9 mouse cellular contexts compared by ENCODE assay signal in the genomic region with DNA sequence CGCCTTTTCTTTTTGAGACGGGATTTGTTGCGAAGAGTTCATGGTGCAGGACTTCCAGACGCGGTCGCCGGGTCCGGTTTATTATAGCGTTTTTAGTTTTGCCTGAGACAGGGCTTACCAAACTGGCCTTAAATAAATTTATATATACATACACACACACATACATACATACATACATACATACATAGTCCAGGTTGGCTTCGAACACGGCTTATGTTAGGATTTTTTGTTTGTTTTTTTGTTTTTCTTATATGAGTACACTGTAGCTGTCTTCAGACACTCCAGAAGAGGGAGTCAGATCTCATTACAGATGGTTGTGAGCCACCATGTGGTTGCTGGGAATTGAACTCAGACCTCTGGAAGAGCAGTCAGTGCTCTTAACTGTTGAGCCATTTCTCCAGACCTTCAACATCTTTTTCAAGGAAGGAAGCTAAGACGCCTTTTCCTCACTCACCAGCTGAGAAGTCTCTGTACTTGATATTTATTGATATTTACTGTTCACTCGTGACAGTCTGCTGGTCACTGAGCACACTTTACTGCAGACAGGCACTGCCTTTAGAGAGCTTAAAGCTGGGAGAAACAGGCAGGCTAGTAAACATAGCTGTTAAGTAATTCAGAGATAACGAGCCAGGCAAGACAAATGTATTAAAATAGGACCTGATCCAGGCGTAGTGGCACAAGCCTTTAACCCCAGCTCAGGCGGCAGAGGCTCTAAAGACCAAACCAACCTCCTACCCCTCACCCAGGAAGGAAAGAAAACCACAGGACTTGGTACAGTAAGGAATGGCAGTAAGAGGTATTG. TPM values are rescaled to one million over a fixed set of nuclear protein-coding genes. Genes with fewer than 3 reads are reported as not detected.
DNase-seq lines count a peak whose midpoint lies in the region; ATAC-seq and TF ChIP-seq lines count a peak whose summit lies in the region.
"Had no signal": no experiment of that assay in that cellular context is flagged by ENCODE, and none has a peak within 500 bp of the region (broad histone marks: within the 10 kb centered on the region; RNA-seq: fewer than 3 reads in every experiment).

No protein-coding gene starts in this region.

- H3K4me3 ChIP-seq in kidney, postnatal 0 days (replicated peaks; ENCODE audit: low read depth, low read length): peak overlapping the region; percentile 85
- H3K4me3 ChIP-seq in hindbrain, embryonic 10.5 days: peak overlapping the region; percentile 87

- H3K9ac ChIP-seq in kidney, postnatal 0 days (ENCODE audit: low read depth, low read length): peak overlapping the region; percentile 97

- peak overlapping the region; percentile 57 for H3K4me2 ChIP-seq in kidney, postnatal 0 days (ENCODE audit: low read length)

- TF ChIP-seq CTCF in kidney, postnatal 0 days (IDR thresholded peaks at IDR 0.05; ENCODE audit: low read depth): peak; percentile 34; the same call in 1 of the 2 replicates

- 0 out of 2 replicates have a peak, but pooled peaks cover 6% of the 10 kb centered on the region for H3K4me1 ChIP-seq in kidney, postnatal 0 days (replicated peaks; ENCODE audit: insufficient read depth, low read length)
- H3K4me1 ChIP-seq in hindbrain, embryonic 10.5 days (replicated peaks): peaks cover 22% of the 10 kb centered on the region

- 0 out of 2 replicates have a peak, but pooled peaks cover 10% of the 10 kb centered on the region for H3K36me3 ChIP-seq in kidney, postnatal 0 days (ENCODE audit: insufficient read depth, low read length)
- H3K36me3 ChIP-seq in hindbrain, embryonic 10.5 days: peaks cover 43% of the 10 kb centered on the region

- H3K27me3 ChIP-seq in kidney, postnatal 0 days (ENCODE audit: insufficient read depth, low read length): no peaks in the 10 kb centered on the region
- H3K27me3 ChIP-seq in hindbrain, embryonic 10.5 days (ENCODE audit: insufficient read depth, poor library complexity, severe bottlenecking): no peaks in the 10 kb centered on the region

- DNase-seq in kidney, postnatal 0 days (ENCODE audit: low spot score): peak; percentile 37
- no peak for DNase-seq in kidney, postnatal 25 days
- DNase-seq in adipocyte (ENCODE audit: low spot score): peak; percentile 42
- DNase-seq in hindbrain, embryonic 10.5 days (ENCODE audit: low spot score): no peak
- DNase-seq in layer of hippocampus, postnatal 36 days: no peak
- DNase-seq in layer of hippocampus, postnatal 10 days (ENCODE audit: low spot score in 2 of 2): no peak
- no peak for DNase-seq in cerebellum, adult 11 months

- WGBS in kidney, postnatal 0 days: 8% methylated on average over 16 of the region's 16 CpGs
- WGBS in hindbrain, embryonic 10.5 days: 21% methylated on average over 16 of the region's 16 CpGs

- no peak for ATAC-seq in kidney, postnatal 0 days (replicated peaks; ENCODE audit: low FRiP score, low read depth)
- ATAC-seq in megakaryocyte-erythroid progenitor cell, adult 5-6 weeks (replicated peaks; ENCODE audit: low FRiP score, low TSS enrichment, poor library complexity, severe bottlenecking): 0 out of 2 replicates have a peak, but pooled peaks have one; percentile 13

- no peaks in the 10 kb centered on the region for H3K9me3 ChIP-seq in kidney, postnatal 0 days (replicated peaks; ENCODE audit: low read length)
- H3K9me3 ChIP-seq in hindbrain, embryonic 10.5 days: peaks cover 2% of the 10 kb centered on the region; the same call in 1 of the 2 replicates

- peak overlapping the region; percentile 100 for H3K27ac ChIP-seq in kidney, postnatal 0 days
- peak overlapping the region; percentile 99 for H3K27ac ChIP-seq in hindbrain, embryonic 10.5 days

RNA-seq across cellular contexts. Expression of gene Atf1, which starts 1.1 kb away (rescaled TPM):
- polyA plus RNA-seq in kidney, postnatal 0 days (2015; fragmentation: Nextera tagmentation; extraction: Ambion mirVana): 30.2 and 33.9 TPM in 2 replicates
- polyA plus RNA-seq in hindbrain, embryonic 10.5 days (2016; fragmentation: Nextera tagmentation; extraction: Ambion mirVana): 22.9 and 34.4 TPM in 2 replicates
- 82.7 and 87.7 TPM in 2 replicates for total RNA-seq in megakaryocyte-erythroid progenitor cell, adult 5-6 weeks (2014; fragmentation: Nextera tagmentation)
- total RNA-seq in megakaryocyte-erythroid progenitor cell, adult 5-6 weeks (2017): 94.7 and 123 TPM in 2 replicates
- total RNA-seq in layer of hippocampus, postnatal 36 days (2021): 10 to 100 TPM; 17.4 to 22.9 TPM
- 10 to 100 TPM; 15.5 to 17.2 TPM for total RNA-seq in layer of hippocampus, postnatal 10 days (2021)

RNA-seq across cellular contexts. Expression of gene Tmprss12, which starts 51.9 kb away (rescaled TPM):
- not detected in 2 replicates for polyA plus RNA-seq in kidney, postnatal 0 days (2015; fragmentation: Nextera tagmentation; extraction: Ambion mirVana)
- not detected in 2 replicates for polyA plus RNA-seq in hindbrain, embryonic 10.5 days (2016; fragmentation: Nextera tagmentation; extraction: Ambion mirVana)
- not detected in 2 replicates for total RNA-seq in megakaryocyte-erythroid progenitor cell, adult 5-6 weeks (2014; fragmentation: Nextera tagmentation)
- not detected in 2 replicates for total RNA-seq in megakaryocyte-erythroid progenitor cell, adult 5-6 weeks (2017)
- total RNA-seq in layer of hippocampus, postnatal 36 days (2021): not detected
- total RNA-seq in layer of hippocampus, postnatal 10 days (2021): not detected
- total RNA-seq: common myeloid progenitor, adult 5-6 weeks had no signal

Comparison
In these comparisons a context has a peak if more than half of its experiments do, and no peak if none do; other contexts are left out.
1. DNase-seq: peak in kidney, postnatal 0 days (single experiment) and adipocyte (single experiment); none in kidney, postnatal 25 days (0 of 2), hindbrain, embryonic 10.5 days (single experiment), layer of hippocampus, postnatal 36 days (0 of 2), layer of hippocampus, postnatal 10 days (0 of 2) and cerebellum, adult 11 months (single experiment).